Mouse (Mus musculus): ENCODE results near the gene Slc44a3.
A peak's percentile ranks its signal among the peaks of the same experiment; 100 is the strongest.

Gene Slc44a3

DNA sequence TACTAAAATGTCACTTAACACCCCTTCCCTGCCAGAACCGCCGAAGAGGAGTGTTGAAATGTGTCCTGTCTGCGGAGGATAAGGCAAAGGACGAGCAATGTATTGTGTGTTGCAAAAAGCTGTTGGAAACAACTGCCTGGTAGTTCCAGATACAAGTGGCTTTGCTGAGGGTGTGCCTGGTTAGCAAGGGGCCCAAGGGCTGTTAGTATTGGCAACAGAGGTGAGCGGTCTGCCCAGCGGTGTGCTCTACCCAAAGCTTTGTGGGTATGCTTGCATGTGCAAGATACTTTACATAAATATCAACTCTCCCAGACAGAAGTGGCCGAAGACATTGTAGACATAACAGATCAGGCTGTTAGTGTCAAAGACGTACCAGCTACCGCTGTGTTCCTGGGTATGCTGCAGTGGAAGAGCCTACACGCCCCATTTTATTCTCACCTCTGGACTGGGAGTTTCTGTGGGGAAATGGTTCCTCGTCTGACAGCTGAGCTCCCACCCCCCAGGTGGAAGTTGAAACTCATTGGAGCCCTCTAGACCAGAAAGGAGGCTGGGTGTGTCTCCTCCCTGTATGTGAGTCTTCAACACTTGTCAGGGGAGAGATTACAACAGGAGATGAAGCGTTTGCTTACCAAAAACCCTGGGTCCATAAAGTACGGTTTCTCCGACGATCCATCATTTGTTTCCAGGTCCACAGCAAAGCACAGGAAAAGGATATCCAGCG lies 71.6 kb downstream of the Slc44a3 start:
- no peak for ATAC-seq (ENCODE audit: low TSS enrichment)

DNA sequence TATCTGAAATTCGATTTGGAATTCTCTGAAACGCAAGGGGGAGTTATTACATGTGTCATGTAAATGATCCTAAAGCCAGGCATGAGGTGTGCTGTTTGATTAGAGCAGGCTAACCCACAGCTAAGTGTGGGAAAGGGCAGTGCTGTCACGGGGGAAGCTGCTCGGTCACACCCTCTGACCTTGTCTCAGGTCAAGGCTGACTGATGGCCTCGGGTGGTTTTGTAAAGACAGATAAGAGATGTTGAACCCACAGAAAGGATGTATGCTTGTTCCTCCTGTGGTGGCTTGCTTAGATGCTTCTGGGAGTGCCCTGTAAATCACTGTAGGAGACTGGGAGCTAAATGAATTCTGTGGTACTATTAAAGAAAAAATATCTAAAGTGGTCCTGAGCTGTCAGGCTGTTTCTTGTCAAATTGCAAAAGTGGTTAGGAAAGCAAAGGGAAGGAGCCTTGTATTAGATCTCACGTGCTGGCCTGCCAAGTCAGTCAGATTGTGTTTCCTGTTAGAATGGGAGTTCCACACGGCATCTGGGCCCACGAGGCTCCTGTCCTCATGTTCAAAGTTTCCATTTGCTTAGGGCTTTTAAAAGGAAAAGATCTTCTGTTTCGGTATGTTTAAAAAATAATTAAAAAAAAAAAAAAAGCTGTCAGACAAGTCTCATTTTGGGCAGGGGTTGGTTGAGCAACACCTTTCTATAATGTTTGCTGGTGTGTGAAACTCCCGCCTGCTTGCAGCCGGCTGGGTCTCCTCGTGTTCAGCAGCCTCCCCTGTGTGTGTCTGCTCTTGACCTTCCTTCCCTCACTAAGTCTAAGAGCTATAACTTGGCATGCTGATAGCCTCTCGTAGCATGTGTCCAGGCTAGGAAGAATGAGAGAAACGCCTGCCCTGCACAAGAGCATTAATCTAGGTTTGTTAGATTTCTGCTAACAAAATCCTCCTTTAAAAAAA lies 73.4 kb downstream of the Slc44a3 start:
- no peak for ATAC-seq (ENCODE audit: low TSS enrichment)

DNA sequence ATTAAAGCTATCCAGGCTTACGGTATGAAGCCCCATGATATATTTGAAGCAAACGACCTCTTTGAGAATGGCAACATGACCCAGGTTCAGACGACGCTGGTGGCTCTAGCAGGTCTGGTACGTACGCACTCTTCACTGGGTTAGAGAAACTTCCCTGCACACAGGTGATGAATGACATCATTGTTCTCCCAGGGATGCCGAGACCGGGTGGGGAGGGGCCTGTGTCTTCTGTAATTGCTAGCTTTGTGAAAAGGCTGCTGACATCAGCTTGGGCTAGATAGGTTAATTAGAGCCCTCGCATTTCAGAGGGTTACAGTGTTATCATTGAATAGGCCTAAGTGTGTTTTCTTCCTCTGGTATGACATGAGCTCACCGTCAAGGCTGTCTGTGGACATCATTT lies 80.8 kb downstream of the Slc44a3 start:
- no peak for ATAC-seq (ENCODE audit: low TSS enrichment)

DNA sequence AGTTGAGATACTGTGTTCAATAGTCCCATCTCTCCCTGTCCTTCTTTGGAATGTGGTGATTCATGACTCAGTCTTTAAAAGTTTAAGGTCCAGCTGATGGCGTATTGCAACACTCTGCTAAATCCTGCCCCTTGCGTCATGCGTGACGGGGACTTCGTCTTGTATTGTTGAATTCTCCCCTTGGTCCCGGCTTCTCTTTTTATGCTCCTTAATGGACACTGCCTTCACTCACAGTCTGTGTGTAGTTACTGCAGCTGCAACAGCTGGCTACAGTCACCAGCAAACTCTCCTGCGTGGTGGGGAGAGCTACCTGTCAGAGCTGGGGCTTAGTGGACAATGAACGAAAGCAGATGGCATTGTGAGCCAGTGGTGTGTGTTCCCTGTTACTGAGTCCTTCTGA lies 82.7 kb downstream of the Slc44a3 start:
- ATAC-seq (ENCODE audit: low TSS enrichment): no peak

DNA sequence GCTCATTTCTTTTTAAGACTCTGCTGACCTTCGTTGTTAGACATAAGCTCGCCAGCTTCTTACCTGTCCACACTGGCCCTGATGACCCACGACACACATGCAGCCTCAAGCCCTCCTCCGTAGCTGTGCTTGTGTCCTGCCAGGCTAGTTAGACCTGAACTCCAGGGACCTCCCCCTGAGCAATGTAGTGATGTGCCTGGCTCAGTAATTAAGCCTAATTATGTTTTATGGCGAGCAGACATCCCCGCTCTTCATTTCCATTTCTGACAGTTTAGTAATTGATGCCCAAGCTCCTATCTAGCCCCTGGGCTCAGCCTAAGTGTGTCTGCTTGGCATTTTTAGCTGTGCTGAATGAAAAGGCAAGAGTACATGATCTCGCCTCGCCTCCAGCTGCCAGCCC lies 83.6 kb downstream of the Slc44a3 start:
- no peak for ATAC-seq (ENCODE audit: low TSS enrichment)

DNA sequence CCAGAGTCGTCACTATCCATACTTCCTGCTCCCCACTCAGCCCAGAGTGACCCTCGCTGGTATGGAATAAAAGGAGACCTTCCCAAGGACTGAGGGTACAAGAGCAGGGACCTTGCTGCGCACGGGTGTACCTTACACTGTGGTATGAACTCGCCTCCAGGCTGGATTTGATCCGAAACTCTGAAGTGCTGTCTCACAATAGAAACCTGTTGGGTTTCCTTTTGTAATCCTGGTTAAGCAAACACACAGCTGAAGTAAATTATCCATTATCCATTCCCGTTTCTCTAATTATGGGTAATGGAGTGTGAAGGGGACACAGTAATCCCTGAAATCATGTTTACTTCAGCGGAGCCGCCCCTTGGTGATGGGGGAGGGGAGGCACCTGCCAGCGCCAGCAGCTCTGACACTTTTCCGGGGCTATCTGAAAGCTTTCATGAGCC lies 84.2 kb downstream of the Slc44a3 start:
- no peak for ATAC-seq (ENCODE audit: low TSS enrichment)

DNA sequence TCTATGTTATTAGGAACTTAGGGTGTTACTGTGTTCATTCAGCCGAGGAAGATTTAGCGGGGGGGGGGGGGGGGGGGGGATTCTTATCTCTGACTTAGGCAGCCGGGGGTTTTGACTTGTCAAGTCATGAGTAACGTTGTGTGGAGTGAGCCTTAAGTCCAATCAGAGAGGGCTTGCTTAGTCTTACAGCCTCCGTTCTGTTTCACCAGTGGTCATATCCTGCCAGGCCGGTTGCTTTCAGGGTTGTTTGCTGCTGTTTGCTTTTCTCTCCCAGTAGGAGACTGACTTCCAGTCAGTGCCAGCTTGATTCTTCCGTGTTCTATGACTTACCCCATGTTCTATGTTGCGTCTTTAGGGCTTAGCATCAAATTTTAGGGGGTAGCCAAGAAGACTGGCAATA lies 85.8 kb downstream of the Slc44a3 start:
- ATAC-seq (ENCODE audit: low TSS enrichment): no peak

DNA sequence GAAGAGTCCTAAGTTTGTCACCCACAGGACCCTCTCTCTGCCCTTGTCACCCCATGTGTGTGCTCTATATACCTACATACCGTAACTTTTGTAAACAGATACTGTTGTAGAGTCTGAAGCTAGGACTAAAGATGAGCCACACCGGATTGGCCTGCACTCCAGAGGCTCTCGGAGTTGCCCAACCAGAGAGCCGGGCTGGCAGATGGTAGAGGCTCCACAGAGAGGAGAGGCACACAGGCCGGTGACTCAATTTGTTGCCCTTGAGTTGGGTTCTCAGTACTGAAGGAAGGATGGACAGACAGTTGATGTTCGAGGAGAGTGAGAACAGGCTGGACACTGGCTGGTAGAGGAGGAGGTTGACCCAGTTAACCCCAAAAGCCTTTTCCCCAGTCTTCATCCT lies 87.8 kb downstream of the Slc44a3 start:
- ATAC-seq (ENCODE audit: low TSS enrichment): no peak

DNA sequence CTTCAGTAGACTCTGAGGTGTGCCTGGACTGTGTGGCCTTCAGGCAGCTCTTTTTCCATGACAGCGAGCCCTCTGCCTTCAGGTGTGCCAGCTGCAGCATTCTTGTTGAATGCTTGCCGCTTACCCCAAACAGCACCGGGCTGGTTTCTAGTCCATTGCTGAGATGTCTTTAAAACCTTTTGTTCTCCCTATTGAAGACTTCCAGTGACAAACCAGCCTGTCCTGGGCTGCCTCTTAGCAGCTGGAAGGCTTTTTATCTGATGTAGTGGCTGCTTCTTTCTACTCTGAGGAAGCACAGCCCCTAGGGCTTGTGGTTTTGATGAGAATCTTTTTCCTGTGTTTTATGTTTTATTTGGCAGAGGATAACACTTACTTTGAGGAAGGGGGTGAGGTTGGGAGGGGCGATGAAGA lies 88.3 kb downstream of the Slc44a3 start:
- no peak for ATAC-seq (ENCODE audit: low TSS enrichment)

DNA sequence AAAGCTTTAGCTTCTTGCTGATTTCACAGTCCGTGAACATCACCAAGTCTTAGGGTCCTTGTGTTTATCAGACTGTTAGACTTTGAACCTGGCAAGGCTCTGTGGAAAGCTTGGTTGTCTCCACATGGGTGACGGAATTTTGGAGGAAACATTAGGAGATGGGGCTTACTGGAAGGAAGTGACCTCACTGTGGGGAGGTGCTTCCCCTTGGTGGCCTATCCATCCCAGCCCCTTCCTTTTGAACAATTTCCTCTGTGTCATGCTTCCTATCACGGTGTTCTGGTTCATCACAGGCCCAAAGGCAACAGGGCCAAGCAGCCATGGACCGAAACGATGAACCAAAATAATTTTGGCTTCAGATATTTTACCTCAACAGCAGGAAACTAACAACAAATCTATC lies 89.9 kb downstream of the Slc44a3 start:
- no peak for ATAC-seq (ENCODE audit: low TSS enrichment)

DNA sequence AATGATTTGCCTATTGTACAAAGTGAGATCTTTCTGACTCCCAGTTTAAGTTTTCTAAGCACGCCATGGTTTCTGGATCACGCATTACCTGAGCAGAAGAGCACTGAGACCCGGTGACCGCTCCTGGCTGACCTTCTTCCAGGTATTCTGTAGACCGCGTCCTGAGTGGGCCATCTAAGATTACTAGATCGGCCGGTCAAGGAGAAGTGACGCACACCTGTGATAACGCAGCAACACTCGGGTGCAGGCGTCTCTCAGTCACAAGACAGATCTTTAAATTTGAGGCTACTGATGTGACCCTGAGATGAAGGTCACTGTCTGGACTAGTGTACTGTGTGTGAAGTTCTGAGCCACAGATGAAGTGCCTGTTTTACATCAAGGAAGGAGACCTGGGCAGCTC lies 90.7 kb downstream of the Slc44a3 start:
- ATAC-seq (ENCODE audit: low TSS enrichment): no peak

DNA sequence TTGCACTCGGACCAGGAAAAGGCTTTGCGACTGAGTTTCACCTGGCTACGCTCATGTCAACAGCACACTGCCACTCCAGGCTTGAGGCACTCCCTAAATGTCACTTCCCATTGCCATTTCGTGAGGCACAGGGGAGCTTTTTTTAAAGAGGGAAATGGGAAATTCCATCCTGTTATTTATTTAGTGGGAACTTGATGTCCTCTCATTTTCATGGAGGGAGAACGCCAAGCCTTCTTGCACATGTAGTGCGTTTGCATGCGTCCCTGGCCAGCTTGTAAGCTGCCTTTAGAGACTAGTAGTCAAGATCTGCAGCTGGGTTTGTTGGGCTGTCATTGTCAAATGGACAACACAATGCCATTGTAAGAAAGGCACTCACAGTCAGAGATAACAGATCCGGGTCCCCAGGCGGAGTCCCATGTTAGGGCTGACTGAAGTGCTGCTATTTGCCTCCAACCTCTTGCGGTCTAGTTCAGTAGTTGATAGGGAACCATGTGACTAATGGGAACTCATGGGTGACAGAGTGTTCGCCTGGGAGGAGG lies 92.5 kb downstream of the Slc44a3 start:
- no peak for ATAC-seq (ENCODE audit: low TSS enrichment)

DNA sequence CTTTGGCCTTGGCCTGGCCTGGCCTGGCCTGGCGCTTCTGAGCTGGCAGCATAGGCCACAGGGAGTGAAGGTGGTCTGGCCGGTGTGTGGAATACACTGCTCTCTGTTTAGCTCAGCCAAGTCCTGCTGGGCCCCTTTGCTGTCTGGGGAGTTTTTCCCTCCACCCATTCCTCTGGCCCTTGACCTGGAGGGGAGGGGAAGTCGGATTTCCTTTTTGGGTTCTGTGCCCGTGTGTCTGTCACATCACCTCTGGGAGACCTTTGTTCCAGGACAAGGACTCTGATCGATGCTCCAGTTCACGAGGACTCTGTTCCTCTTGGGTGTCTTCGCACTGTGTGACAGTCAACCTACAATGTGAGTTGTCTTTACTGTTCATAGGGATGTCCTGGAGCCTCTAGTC lies 94.2 kb downstream of the Slc44a3 start:
- ATAC-seq (ENCODE audit: low TSS enrichment): no peak

DNA sequence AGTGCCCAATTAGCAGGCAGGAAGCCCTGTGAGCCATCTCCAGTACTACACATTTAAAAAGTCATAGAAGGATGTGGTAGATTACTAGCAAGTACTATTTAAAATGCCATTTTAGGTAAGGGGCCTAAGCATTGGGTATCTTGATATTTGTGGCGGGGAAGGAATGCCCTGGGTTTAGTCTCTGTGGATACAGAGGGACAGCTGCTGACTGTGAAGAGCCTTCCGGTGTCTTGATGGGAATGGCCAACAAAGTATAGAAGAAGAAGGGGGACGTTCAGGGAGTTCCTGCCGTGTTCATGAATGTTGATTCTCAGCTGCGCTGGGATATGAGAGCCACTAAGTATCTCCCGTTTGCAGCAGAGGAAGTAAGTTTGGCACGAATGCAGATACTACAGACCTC lies 95.1 kb downstream of the Slc44a3 start:
- no peak for ATAC-seq (ENCODE audit: low TSS enrichment)

DNA sequence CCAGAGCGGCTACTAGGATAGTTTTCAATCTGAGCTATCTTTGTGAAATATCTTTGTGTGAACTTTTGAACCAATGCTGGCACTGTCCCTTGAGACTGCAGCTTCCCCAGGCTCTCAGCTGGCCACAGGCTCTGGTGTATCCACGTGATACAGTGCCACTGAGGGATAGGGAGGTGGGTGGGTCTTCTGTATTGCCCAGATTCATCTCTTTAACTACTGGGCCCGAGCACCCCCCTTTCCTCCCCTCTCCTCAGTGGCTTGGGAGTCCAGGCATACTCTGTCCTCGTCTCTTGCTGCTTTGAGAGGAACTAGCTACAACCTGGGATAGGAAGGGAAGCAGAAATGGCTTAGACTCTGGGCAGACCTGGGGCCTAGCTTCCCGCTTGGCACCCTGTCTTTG lies 96.9 kb downstream of the Slc44a3 start:
- ATAC-seq (ENCODE audit: low TSS enrichment): no peak

DNA sequence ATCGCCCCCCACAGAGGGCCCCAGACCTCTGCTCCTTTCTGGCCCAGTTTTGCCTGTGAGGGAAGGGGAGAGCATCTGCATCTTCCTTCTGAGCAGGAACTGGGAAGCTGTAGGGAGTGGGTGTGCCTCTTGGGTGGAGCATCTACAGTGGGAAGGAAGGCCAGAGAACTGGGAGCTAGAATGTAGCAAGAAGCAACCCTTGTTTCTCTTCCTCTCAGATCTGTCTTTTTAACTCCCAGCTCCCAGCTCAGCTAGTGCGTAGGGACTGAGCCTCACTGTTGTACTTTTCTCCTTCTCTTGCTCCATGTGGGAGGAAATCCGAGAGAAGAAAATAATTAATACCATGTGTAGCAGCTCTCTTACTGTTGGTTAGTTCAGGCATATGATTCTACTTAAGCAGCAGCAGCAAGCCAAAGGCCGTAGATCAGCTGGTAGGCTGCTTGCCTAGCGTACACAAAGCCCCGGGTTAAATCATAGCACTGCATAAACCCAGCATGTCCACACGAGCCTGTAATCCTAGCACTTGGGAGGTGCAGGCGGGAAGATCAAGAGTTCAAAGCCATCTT lies 98.2 kb downstream of the Slc44a3 start:
- peak; percentile 78 for ATAC-seq (ENCODE audit: low TSS enrichment)

DNA sequence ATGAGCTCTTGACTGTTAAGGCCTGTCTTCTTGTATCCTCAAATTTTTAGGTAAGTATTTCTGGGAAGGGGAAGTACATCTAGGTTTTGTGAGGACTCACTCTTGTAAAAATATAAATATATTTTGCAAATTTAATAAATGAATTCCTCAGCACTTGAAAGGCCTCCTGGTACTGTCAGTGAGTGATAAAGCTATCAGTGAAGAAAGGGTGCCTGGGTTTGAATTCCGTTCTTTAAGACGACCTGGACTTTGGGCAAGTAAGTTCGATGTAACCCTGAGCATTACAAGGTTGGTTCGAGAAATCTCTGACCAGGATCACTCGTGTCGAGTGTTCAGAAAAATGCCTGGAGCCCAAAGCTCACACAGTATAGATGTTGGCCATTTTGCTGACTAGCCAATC lies 98.8 kb downstream of the Slc44a3 start:
- ATAC-seq (ENCODE audit: low TSS enrichment): no peak

DNA sequence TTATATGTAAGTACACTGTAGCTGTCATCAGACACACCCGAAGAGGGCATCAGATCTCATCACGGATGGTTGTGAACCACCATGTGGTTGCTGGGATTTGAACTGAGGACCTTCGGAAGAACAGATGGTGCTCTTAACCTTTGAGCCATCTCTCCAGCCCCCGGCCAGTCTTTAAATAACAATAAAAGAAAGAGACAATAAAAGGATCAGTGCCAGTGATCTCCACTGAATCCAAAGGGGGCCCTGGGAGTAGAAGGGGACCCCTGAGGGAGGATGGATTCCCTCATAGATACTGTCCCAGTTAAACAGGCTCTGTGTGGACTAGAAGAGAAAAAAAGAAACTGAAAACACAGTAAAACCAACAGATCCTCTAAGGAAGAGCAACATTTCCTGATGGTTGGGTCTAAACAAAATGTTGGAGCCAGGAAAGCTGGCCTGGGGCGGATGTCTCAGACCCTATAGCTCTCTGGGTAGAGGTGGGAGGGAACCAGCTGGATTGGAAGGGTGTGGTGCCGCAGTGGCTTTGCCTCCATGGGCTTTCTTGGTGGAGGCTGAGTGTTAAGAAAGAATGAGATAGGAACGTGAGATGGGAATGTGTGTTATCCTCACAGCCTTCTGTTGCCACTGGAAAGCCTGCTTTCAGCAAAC lies 101.8 kb downstream of the Slc44a3 start:
- no peak for ATAC-seq (ENCODE audit: low TSS enrichment)

DNA sequence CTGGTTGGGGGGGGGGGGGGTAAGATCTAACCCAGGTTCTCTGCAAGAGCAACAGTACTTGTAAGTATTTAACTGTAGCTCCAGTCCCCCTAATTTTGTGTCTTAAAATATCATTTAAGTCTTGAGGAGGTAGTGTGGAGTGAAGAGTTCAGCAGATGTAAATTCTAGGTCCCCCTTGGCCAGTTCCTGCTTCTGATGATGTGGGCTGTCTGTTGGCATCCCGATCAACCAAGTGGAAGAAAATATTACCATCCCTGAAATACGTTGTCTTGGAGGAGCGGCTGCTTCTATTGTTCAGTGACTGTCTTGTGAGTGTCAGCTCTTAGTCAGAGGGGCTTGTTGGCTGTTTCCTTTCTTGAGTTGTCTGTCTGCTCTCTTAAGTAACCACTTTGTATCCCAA lies 102.7 kb downstream of the Slc44a3 start:
- no peak for ATAC-seq (ENCODE audit: low TSS enrichment)

DNA sequence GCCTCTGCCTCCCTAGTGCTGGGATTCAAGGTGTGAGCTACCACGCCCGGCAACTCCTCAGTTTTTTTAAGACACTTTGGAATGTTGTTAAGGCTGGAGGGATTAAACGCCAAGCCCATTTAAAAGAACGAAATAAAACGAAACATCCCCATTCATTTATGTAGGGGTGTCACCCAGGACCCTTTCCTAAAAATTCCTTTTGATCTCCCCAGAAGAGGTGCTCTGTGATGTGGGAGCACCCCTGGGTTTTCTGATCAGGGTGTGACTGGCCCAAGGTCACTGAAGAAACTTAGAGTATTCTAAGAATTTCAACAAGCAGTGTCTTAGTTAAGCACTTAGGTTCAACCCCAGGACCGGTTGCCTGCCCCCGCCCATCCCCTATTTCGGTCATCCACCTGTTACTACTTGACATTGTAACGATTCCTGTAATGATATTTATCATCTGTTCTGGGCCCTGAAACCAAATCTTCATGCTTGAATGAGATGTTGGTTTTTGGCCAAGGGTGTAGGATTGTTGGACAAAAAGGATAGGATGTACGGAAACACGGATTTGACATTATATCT lies 103.4 kb downstream of the Slc44a3 start:
- no peak for ATAC-seq (ENCODE audit: low TSS enrichment)

DNA sequence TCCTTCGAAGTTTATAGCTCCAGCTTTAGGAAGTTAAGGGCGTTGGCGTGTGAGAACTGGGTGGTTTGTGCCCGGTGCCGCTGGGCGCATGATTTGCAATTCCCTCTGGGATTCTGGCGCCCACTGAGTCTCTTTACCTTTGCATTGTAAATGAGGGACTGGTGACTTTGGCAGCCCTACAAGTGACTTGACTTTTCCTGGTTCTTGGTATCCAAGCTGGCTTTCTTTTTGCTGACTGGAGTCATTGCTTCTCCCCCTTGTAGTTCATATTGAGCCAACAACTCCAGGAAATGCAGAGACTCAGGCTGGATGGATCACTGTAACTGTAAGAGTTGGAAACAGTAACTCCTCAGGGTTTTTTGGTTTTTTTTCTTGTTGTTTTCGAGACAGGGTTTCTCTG lies 104.0 kb downstream of the Slc44a3 start:
- ATAC-seq (ENCODE audit: low TSS enrichment): no peak; the same call in 1 of the 2 replicates

DNA sequence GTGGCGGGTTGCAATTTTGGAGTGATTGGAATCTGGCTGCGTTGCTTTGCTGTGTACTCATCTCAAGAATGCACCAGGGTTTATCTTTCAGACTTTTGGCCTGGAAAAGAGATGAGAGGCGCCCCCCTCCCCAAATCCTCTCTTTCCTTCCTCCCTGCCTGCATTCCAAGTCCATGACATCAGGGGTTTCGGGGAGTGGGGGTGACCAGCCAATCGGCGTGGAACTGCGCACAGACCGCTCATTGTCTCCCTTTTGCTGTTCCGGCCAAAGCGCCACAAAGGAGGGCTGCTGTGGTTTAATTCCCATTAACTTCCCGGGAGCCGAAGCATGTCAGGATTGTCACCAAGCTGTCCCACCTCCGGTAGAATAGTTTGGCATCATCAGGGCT lies 104.7 kb downstream of the Slc44a3 start:
- peak; percentile 39 for ATAC-seq (ENCODE audit: low TSS enrichment)

Data from frontal cortex, adult (tissue).